Mouse (Mus musculus): ENCODE results near the gene Il6. TPM values are rescaled to one million over a fixed set of nuclear protein-coding genes. Genes with fewer than 3 reads are reported as not detected.
"Not testable (repeated sequence)": the region's sequence is repeated elsewhere in the genome, so short reads cannot be mapped to it uniquely, and the experiment has no call there.

Il6 gene
- not detected in 2 replicates for polyA plus RNA-seq (2016; fragmentation: Nextera tagmentation; extraction: Ambion mirVana)

DNA sequence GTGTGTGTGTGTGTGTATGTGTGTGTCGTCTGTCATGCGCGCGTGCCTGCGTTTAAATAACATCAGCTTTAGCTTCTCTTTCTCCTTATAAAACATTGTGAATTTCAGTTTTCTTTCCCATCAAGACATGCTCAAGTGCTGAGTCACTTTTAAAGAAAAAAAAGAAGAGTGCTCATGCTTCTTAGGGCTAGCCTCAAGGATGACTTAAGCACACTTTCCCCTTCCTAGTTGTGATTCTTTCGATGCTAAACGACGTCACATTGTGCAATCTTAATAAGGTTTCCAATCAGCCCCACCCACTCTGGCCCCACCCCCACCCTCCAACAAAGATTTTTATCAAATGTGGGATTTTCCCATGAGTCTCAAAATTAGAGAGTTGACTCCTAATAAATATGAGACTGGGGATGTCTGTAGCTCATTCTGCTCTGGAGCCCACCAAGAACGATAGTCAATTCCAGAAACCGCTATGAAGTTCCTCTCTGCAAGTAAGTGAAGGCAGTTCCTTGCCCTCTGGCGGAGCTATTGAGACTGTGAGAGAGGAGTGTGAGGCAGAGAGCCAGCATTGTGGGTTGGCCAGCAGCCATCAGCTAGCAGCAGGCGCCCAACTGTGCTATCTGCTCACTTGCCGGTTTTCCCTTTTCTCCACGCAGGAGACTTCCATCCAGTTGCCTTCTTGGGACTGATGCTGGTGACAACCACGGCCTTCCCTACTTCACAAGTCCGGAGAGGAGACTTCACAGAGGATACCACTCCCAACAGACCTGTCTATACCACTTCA, at the start of gene Il6:
Gene Il6 (plus strand): TSS at position 389 of the 778 bp plus-strand sequence.
- no peaks in the 10 kb centered on the region for H3K4me1 ChIP-seq (replicated peaks)
- no peaks in the 10 kb centered on the region for H3K27me3 ChIP-seq (ENCODE audit: insufficient read depth, poor library complexity, severe bottlenecking)
- H3K4me3 ChIP-seq, result no peak within 1 kb of the TSS
- no peaks in the 10 kb centered on the region for H3K9me3 ChIP-seq
- H3K36me3 ChIP-seq, result no peaks in the 10 kb centered on the region
- 68% methylated on average over 16 of the region's 16 CpGs for WGBS
- no peak within 1 kb of the TSS for H3K27ac ChIP-seq
- DNase-seq (ENCODE audit: low spot score), result peak; percentile 3

GRCm38 (mm10) chr5:29963488-29963887, 49.4 kb upstream of the Il6 start:
- Histone ChIP-seq H3K4me3 (no peak overlapping the region), H3K4me1 (replicated peaks) (no peaks in the 10 kb centered on the region), H3K27me3 (ENCODE audit: insufficient read depth, poor library complexity, severe bottlenecking) (no peaks in the 10 kb centered on the region), H3K36me3 (no peaks in the 10 kb centered on the region), H3K27ac (no peak overlapping the region), H3K9me3 (no peaks in the 10 kb centered on the region)
- DNase-seq (ENCODE audit: low spot score), result no peak
- WGBS, result 86% methylated on average over 1 of the region's 1 CpGs

- DNase-seq (ENCODE audit: low spot score), result no peak
- H3K27me3 ChIP-seq (ENCODE audit: insufficient read depth, poor library complexity, severe bottlenecking), result no peaks in the 10 kb centered on the region
- H3K27ac ChIP-seq, result no peak overlapping the region
- no peak overlapping the region for H3K4me3 ChIP-seq
- no peaks in the 10 kb centered on the region for H3K9me3 ChIP-seq
- WGBS, result 81% methylated on average over 1 of the region's 1 CpGs
- no peaks in the 10 kb centered on the region for H3K4me1 ChIP-seq (replicated peaks)
- H3K36me3 ChIP-seq, result no peaks in the 10 kb centered on the region
Observed at GRCm38 (mm10) chr5:29970212-29970611, 42.7 kb upstream of the Il6 start.

- 88% methylated on average over 5 of the region's 5 CpGs for WGBS
Observed at GRCm38 (mm10) chr5:29972796-29973195, 40.1 kb upstream of the Il6 start.

DNA sequence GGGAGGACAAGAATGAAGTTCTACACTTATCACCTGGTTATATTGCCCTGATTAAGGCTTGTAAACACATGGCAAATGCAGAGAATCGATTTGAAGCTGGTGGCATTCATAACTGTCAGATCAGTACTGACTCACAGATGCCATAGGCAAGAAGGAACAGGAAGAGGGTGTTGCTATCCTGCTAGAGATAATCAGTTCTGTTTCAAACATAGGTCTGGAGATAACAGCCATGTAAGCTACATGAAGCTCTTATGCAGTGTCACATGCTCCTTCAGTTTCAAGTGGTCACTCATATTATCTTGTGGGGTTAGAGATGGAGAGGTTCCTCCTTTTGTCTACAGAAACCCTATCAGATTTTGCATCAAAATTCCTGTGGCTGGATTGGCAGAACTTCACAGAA, 39.4 kb upstream of the Il6 start:
- 90% methylated on average over 1 of the region's 1 CpGs for WGBS
- Histone ChIP-seq H3K36me3 (no peaks in the 10 kb centered on the region), H3K4me3 (no peak overlapping the region), H3K27ac (no peak overlapping the region), H3K9me3 (no peaks in the 10 kb centered on the region), H3K4me1 (replicated peaks) (no peaks in the 10 kb centered on the region), H3K27me3 (ENCODE audit: insufficient read depth, poor library complexity, severe bottlenecking) (no peaks in the 10 kb centered on the region)
- DNase-seq (ENCODE audit: low spot score), result no peak

More at GRCm38 (mm10) chr5:29972796-29973195, 40.1 kb upstream of the Il6 start:
- no peaks in the 10 kb centered on the region for H3K4me1 ChIP-seq (replicated peaks)
- no peaks in the 10 kb centered on the region for H3K36me3 ChIP-seq
- no peak overlapping the region for H3K27ac ChIP-seq
- H3K27me3 ChIP-seq (ENCODE audit: insufficient read depth, poor library complexity, severe bottlenecking), result no peaks in the 10 kb centered on the region
- no peak for DNase-seq (ENCODE audit: low spot score)
- no peaks in the 10 kb centered on the region for H3K9me3 ChIP-seq
- H3K4me3 ChIP-seq, result no peak overlapping the region

DNA sequence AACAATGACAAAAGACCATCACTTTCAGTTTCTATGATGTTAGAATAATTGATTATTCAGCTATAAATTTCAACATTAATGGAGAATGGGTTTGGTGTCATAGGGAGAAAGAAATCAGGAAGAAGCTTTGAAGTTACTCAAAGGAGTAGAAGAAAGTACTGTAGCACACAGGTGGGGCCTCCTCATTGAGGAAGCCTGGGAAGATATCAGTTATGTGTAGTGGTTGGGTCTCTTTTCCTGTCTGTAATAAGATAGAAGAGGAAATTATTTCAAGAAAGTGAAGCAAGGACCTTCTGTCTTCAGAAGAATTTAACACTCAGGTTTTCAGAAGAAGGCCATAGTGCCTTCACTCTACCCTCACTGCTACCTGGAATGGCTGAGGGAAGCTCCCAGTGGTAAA, 38.8 kb upstream of the Il6 start:
- H3K36me3 ChIP-seq, result no peaks in the 10 kb centered on the region
- DNase-seq (ENCODE audit: low spot score), result no peak
- H3K9me3 ChIP-seq, result no peaks in the 10 kb centered on the region

GRCm38 (mm10) chr5:29993583-29993982, 19.3 kb upstream of the Il6 start:
- no peak for DNase-seq (ENCODE audit: low spot score)
- H3K4me1 ChIP-seq (replicated peaks), result no peaks in the 10 kb centered on the region
- H3K36me3 ChIP-seq, result no peaks in the 10 kb centered on the region
- H3K27ac ChIP-seq, result no peak overlapping the region
- no peak overlapping the region for H3K4me3 ChIP-seq
- WGBS, result 95% methylated on average over 1 of the region's 1 CpGs
- no peaks in the 10 kb centered on the region for H3K9me3 ChIP-seq
- H3K27me3 ChIP-seq (ENCODE audit: insufficient read depth, poor library complexity, severe bottlenecking), result no peaks in the 10 kb centered on the region

More for the DNA sequence above, 38.8 kb upstream of the Il6 start:
- Histone ChIP-seq H3K4me3 (no peak overlapping the region), H3K27ac (no peak overlapping the region), H3K27me3 (ENCODE audit: insufficient read depth, poor library complexity, severe bottlenecking) (no peaks in the 10 kb centered on the region), H3K4me1 (replicated peaks) (no peaks in the 10 kb centered on the region)

DNA sequence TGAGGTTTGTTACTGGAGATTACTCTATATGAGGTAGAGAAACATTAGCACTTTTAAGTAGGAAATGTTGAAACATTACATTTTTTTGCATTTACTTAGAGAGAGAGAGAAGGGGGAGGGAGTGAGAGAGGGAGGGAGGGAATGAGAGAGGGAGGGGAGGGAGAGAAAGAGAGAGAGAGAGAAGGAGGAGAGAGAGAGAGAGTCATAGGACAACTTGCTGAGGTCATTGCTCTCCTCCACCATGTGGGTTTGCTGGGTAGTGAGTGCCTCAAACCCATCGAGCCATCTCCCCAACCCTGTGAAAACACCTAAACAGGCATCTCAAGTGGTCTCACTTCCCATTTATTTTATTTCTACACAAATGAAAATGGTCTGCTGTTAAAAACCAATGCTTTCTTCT, 18.6 kb upstream of the Il6 start:
- WGBS, result 92% methylated on average over 1 of the region's 1 CpGs
- no peak for DNase-seq (ENCODE audit: low spot score)
- no peaks in the 10 kb centered on the region for H3K9me3 ChIP-seq

GRCm38 (mm10) chr5:29997351-29997750, 15.6 kb upstream of the Il6 start:
- Histone ChIP-seq H3K4me1 (replicated peaks) (no peaks in the 10 kb centered on the region), H3K4me3 (no peak overlapping the region), H3K27ac (no peak overlapping the region), H3K36me3 (no peaks in the 10 kb centered on the region), H3K9me3 (no peaks in the 10 kb centered on the region), H3K27me3 (ENCODE audit: insufficient read depth, poor library complexity, severe bottlenecking) (no peaks in the 10 kb centered on the region)
- WGBS, result 87% methylated on average over 1 of the region's 1 CpGs
- DNase-seq (ENCODE audit: low spot score), result no peak

More for the DNA sequence above, 18.6 kb upstream of the Il6 start:
- H3K4me1 ChIP-seq (replicated peaks), result no peaks in the 10 kb centered on the region
- no peak overlapping the region for H3K27ac ChIP-seq
- H3K27me3 ChIP-seq (ENCODE audit: insufficient read depth, poor library complexity, severe bottlenecking), result no peaks in the 10 kb centered on the region
- no peak overlapping the region for H3K4me3 ChIP-seq
- no peaks in the 10 kb centered on the region for H3K36me3 ChIP-seq

DNA sequence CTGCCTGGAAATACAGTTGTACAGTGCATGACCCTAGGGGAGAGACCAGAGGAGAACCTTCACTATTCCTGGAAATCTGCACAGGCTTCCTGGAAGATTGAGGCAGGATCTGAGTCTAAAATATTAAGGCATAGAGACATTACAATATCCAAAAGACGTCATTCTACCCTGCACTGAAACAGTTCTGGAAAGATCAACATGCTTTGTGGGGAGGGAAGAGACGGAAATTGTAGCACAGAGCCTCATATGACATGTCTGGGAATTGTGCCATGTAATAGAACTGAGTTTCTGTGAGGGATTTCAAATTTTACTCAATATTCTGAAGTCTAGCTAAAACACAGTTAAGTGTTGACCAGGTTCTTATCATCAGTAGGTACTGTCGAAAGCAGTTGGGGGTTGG, 12.0 kb upstream of the Il6 start:
- H3K9me3 ChIP-seq, result no peaks in the 10 kb centered on the region
- no peak overlapping the region for H3K4me3 ChIP-seq
- 81% methylated on average over 3 of the region's 3 CpGs for WGBS
- no peaks in the 10 kb centered on the region for H3K4me1 ChIP-seq (replicated peaks)
- no peaks in the 10 kb centered on the region for H3K27me3 ChIP-seq (ENCODE audit: insufficient read depth, poor library complexity, severe bottlenecking)
- no peak for DNase-seq (ENCODE audit: low spot score)
- no peaks in the 10 kb centered on the region for H3K36me3 ChIP-seq
- no peak overlapping the region for H3K27ac ChIP-seq

DNA sequence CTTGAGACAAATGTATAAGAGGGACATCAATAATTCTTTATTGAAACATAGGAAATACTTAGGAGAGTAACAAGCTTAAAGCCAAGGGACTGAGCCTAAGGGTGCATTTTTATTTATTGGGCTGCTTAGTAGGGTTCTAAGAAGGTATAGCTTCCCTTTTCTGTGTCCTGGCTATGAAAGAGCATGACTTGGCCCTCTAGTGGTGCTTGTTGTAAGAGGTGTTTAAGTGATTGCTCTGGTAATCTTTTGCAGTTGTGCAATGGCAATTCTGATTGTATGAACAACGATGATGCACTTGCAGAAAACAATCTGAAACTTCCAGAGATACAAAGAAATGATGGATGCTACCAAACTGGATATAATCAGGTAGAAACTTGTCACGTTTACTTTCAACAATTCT, 1.7 kb downstream of the Il6 start:
- H3K9me3 ChIP-seq, result no peaks in the 10 kb centered on the region
- 66% methylated on average over 2 of the region's 2 CpGs for WGBS
- no peaks in the 10 kb centered on the region for H3K4me1 ChIP-seq (replicated peaks)
- H3K27me3 ChIP-seq (ENCODE audit: insufficient read depth, poor library complexity, severe bottlenecking), result no peaks in the 10 kb centered on the region
- no peak for DNase-seq (ENCODE audit: low spot score)
- no peaks in the 10 kb centered on the region for H3K36me3 ChIP-seq
- H3K4me3 ChIP-seq, result no peak overlapping the region
- no peak overlapping the region for H3K27ac ChIP-seq

- not testable (repeated sequence) for H3K27ac ChIP-seq; H3K4me3 ChIP-seq; H3K27me3 ChIP-seq (ENCODE audit: insufficient read depth, poor library complexity, severe bottlenecking); H3K4me1 ChIP-seq (replicated peaks); DNase-seq (ENCODE audit: low spot score); H3K36me3 ChIP-seq; H3K9me3 ChIP-seq
- WGBS, result 86% methylated on average over 4 of the region's 4 CpGs
Observed at GRCm38 (mm10) chr5:30035862-30036261, 22.9 kb downstream of the Il6 start.

GRCm38 (mm10) chr5:30037111-30037510, 24.2 kb downstream of the Il6 start:
- not testable (repeated sequence) for H3K27ac ChIP-seq; H3K4me3 ChIP-seq; DNase-seq (ENCODE audit: low spot score); H3K27me3 ChIP-seq (ENCODE audit: insufficient read depth, poor library complexity, severe bottlenecking); H3K9me3 ChIP-seq; H3K4me1 ChIP-seq (replicated peaks); H3K36me3 ChIP-seq
- WGBS, result 92% methylated on average over 2 of the region's 2 CpGs

DNA sequence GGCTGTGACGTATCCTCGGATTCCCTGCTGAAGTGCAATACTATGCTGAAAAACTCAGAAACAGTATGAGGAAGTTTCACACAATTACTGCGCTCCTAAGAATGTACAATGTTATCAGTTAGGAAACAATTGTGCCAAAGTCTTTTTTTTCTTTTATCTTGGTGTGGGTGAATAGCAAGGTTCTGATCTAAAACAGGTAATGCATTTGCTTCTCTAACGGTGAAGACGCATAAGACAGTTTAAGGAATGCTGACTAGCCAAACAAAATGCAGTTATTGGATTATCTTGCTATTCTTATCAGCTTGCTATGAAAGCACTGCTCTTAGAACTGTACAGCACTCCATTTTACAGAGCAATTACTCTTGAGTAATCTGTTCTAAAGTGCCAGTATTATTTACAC, 26.4 kb downstream of the Il6 start:
- H3K4me3 ChIP-seq; H3K27me3 ChIP-seq (ENCODE audit: insufficient read depth, poor library complexity, severe bottlenecking); H3K9me3 ChIP-seq; H3K27ac ChIP-seq; H3K36me3 ChIP-seq; DNase-seq (ENCODE audit: low spot score); H3K4me1 ChIP-seq (replicated peaks): not testable (repeated sequence)
- 95% methylated on average over 5 of the region's 5 CpGs for WGBS
